Mouse (Mus musculus): ENCODE measurements at regions not wholly inside any gene's neighbourhood (a gene's known extent, or its start where the extent isn't known, plus 50 kb on each side); places are given as distances from the start of the nearest gene placed in this dataset.
A peak's percentile ranks its signal among the peaks of the same experiment; 100 is the strongest.

- Histone ChIP-seq H3K4me1 (ENCODE audit: control insufficient read depth, insufficient read depth, insufficient read length, low read length) (no peaks in the 10 kb centered on the region), H3K4me3 (ENCODE audit: insufficient read depth, low read depth, low read length) (no peak overlapping the region)
Measured at GRCm38 (mm10) chr4:81995243-81995642, 552.6 kb upstream of the Mpdz start.

GRCm38 (mm10) chr4:81988796-81989195, 546.2 kb upstream of the Mpdz start:
- Histone ChIP-seq H3K27ac (replicated peaks; ENCODE audit: low read depth, low read length) (no peak overlapping the region), H3K4me3 (ENCODE audit: insufficient read depth, low read depth, low read length) (no peak overlapping the region), H3K4me1 (ENCODE audit: control insufficient read depth, insufficient read depth, insufficient read length, low read length) (no peaks in the 10 kb centered on the region)

More at GRCm38 (mm10) chr4:81995243-81995642, 552.6 kb upstream of the Mpdz start:
- no peak overlapping the region for H3K27ac ChIP-seq (replicated peaks; ENCODE audit: low read depth, low read length)

- H3K4me1 ChIP-seq (ENCODE audit: control insufficient read depth, insufficient read depth, insufficient read length, low read length): no peaks in the 10 kb centered on the region
- H3K4me3 ChIP-seq (ENCODE audit: insufficient read depth, low read depth, low read length): no peak overlapping the region
- no peak overlapping the region for H3K27ac ChIP-seq (replicated peaks; ENCODE audit: low read depth, low read length)
Measured at GRCm38 (mm10) chr4:81986616-81987015, 544.0 kb upstream of the Mpdz start.

DNA sequence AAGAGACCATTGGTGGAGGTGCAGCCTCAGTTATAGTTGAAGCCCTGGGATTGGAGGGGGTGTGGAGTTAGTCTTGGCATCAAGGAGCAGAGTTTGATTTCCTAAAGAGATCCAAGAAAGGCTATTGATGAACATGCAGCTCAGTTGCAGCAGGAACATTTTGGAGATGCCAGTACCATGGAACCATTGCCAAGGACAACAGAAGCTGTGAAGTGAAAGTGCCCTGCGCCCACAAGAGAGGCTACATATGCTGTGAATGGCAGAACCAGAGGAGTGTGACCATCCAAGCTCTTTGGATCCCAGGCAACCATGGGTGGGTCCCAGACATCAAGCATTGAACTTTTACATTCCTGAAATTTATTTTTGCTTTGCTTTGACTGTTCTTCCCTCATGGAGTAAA, 539.2 kb upstream of the Mpdz start:
- no peak overlapping the region for H3K4me3 ChIP-seq (ENCODE audit: insufficient read depth, low read depth, low read length)
- no peak overlapping the region for H3K27ac ChIP-seq (replicated peaks; ENCODE audit: low read depth, low read length)
- no peaks in the 10 kb centered on the region for H3K4me1 ChIP-seq (ENCODE audit: control insufficient read depth, insufficient read depth, insufficient read length, low read length)

DNA sequence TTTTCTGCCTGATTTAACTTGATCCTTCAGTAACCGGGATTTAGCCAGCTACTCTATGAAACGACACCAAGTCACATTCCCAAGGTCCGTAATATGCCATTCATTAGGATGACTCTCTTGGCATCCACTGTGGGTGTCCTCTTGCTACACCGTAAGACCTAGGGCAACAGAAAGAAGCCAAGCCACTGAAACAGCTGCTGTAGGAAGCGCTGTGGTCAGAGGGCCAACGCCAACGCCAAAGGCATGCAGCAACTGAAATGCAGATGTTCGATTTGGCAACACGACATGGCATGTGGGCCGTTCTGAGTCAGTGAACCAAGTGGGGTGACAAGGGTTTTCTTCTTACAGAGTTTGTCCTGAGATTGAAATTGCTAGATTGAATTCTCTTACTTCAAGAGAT, 527.9 kb upstream of the Mpdz start:
- Histone ChIP-seq H3K27ac (replicated peaks; ENCODE audit: low read depth, low read length) (no peak overlapping the region), H3K4me1 (ENCODE audit: control insufficient read depth, insufficient read depth, insufficient read length, low read length) (0 out of 2 replicates have a peak, but pooled peaks cover 3% of the 10 kb centered on the region), H3K4me3 (ENCODE audit: insufficient read depth, low read depth, low read length) (no peak overlapping the region)

DNA sequence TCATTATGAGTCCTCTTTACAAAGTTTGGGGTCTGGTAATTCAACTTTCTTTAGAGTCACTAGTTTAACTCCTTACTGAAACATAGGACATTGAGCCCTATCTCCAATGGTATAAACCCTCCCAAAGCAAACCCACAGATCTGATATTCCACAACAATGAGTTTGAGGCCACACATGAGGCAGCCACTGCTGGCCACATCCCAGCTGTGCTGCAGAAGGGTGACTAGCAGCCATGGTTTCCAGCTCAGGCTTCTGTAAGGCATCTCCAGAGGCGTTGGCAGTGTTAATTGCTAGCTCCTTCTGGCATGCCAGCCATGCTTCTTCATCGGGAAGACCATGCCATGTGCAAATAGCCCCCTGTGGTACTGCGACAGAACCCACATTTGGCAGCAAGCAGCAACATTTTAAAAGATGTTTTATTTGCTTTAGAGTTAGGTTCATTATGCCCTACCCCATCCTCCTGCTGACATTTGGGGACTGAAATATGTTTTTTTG, 527.1 kb upstream of the Mpdz start:
- H3K4me1 ChIP-seq (ENCODE audit: control insufficient read depth, insufficient read depth, insufficient read length, low read length): 0 out of 2 replicates have a peak, but pooled peaks cover 3% of the 10 kb centered on the region
- no peak overlapping the region for H3K4me3 ChIP-seq (ENCODE audit: insufficient read depth, low read depth, low read length)
- no peak overlapping the region for H3K27ac ChIP-seq (replicated peaks; ENCODE audit: low read depth, low read length)

GRCm38 (mm10) chr4:81966054-81966623, 523.5 kb upstream of the Mpdz start:
- Histone ChIP-seq H3K4me1 (ENCODE audit: control insufficient read depth, insufficient read depth, insufficient read length, low read length) (0 out of 2 replicates have a peak, but pooled peaks cover 3% of the 10 kb centered on the region), H3K27ac (replicated peaks; ENCODE audit: low read depth, low read length) (no peak overlapping the region), H3K4me3 (ENCODE audit: insufficient read depth, low read depth, low read length) (no peak overlapping the region)

- no peak overlapping the region for H3K27ac ChIP-seq (replicated peaks; ENCODE audit: low read depth, low read length)
- no peak overlapping the region for H3K4me3 ChIP-seq (ENCODE audit: insufficient read depth, low read depth, low read length)
- no peaks in the 10 kb centered on the region for H3K4me1 ChIP-seq (ENCODE audit: control insufficient read depth, insufficient read depth, insufficient read length, low read length)
Measured at GRCm38 (mm10) chr4:81963112-81963511, 520.5 kb upstream of the Mpdz start.

- H3K4me1 ChIP-seq (ENCODE audit: control insufficient read depth, insufficient read depth, insufficient read length, low read length): no peaks in the 10 kb centered on the region
- no peak overlapping the region for H3K4me3 ChIP-seq (ENCODE audit: insufficient read depth, low read depth, low read length)
- no peak overlapping the region for H3K27ac ChIP-seq (replicated peaks; ENCODE audit: low read depth, low read length)
Measured at GRCm38 (mm10) chr4:81962586-81962985, 520.0 kb upstream of the Mpdz start.

DNA sequence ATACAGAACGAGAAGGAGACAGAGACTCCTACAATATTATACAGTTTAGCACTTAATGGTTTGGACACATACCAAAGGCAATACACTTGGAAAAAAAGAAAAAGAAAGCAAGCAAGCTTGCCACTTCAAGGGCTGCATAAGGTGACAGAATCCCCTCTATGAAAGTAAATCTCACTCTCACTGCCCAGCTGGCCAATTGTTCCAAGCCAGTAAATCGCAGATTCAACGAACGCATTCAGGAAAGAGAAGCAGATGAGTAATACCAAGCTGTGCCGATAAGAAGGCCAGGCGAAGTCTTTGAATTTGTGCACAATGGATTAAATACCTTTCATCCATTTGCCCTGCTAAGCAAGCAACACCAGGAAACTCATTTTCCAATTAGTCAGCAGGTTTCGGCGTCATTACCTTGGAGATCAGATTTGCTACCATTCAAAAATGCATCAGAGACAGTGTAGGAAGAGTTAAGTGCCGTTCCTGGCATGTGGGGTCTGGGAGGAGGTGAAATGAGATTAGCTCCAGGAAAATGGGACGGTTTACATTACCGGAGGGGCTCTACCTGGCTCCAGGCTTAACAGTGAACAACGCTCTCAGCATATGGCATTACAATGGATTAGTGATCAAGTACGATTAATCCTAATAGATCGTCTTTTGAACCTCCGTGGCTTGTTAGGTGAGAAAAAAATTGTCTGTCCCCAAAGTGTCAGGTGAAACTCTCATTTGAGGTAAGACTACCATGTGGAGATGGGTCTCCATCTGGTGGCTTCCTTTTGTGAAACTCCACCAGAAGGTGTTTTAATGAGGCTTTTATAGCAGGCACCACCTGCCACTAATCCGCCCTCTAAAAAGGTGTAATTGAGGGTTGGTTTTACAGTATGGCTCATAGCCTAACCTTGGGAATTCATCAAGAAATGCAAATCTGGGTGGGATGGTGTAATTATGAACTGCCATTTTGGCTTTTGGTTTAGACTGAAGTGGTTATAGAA, 518.2 kb upstream of the Mpdz start:
- Histone ChIP-seq H3K4me1 (ENCODE audit: control insufficient read depth, insufficient read depth, insufficient read length, low read length) (no peaks in the 10 kb centered on the region), H3K4me3 (ENCODE audit: insufficient read depth, low read depth, low read length) (no peak overlapping the region), H3K27ac (replicated peaks; ENCODE audit: low read depth, low read length) (no peak overlapping the region)

- H3K27ac ChIP-seq (replicated peaks; ENCODE audit: low read depth, low read length): 0 out of 2 replicates have a peak overlapping the region, but pooled peaks have one; percentile 3
- H3K4me1 ChIP-seq (ENCODE audit: control insufficient read depth, insufficient read depth, insufficient read length, low read length): no peaks in the 10 kb centered on the region
- no peak overlapping the region for H3K4me3 ChIP-seq (ENCODE audit: insufficient read depth, low read depth, low read length)
Measured at GRCm38 (mm10) chr4:81956926-81957694, 514.5 kb upstream of the Mpdz start.

- H3K27ac ChIP-seq (replicated peaks; ENCODE audit: low read depth, low read length): peak overlapping the region; percentile 62
- no peak overlapping the region for H3K4me3 ChIP-seq (ENCODE audit: insufficient read depth, low read depth, low read length)
- H3K4me1 ChIP-seq (ENCODE audit: control insufficient read depth, insufficient read depth, insufficient read length, low read length): no peaks in the 10 kb centered on the region
Measured at GRCm38 (mm10) chr4:81953023-81953422, 510.4 kb upstream of the Mpdz start.

- Histone ChIP-seq H3K27ac (replicated peaks; ENCODE audit: low read depth, low read length) (no peak overlapping the region), H3K4me3 (ENCODE audit: insufficient read depth, low read depth, low read length) (no peak overlapping the region), H3K4me1 (ENCODE audit: control insufficient read depth, insufficient read depth, insufficient read length, low read length) (no peaks in the 10 kb centered on the region)
Measured at GRCm38 (mm10) chr4:81937384-81937783, 494.8 kb upstream of the Mpdz start.

- H3K4me1 ChIP-seq (ENCODE audit: control insufficient read depth, insufficient read depth, insufficient read length, low read length): peaks cover 5% of the 10 kb centered on the region
- no peak overlapping the region for H3K4me3 ChIP-seq (ENCODE audit: insufficient read depth, low read depth, low read length)
- H3K27ac ChIP-seq (replicated peaks; ENCODE audit: low read depth, low read length): no peak overlapping the region
Measured at GRCm38 (mm10) chr4:81930956-81931355, 488.3 kb upstream of the Mpdz start.

Data from brown adipose tissue, adult 24 weeks (tissue).